Mouse (Mus musculus) ES-Bruce4 (cell line): ENCODE results near the gene Narfl. TPM values are rescaled to one million over a fixed set of nuclear protein-coding genes. Genes with fewer than 3 reads are reported as not detected.
"Not testable (repeated sequence)": the region's sequence is repeated elsewhere in the genome, so short reads cannot be mapped to it uniquely, and the experiment has no call there.

Source experiments
- H3K27ac ChIP-seq: 2 replicates; pipeline ENCODE4 v1.5.1; 2012; ENCODE audit warnings: low read length, inconsistent platforms; ENCODE audit not compliant: insufficient read depth
- H3K27me3 ChIP-seq: 2 replicates; pipeline ENCODE4 v1.6.1; 2012; ENCODE audit warnings: mild to moderate bottlenecking, low read length, inconsistent platforms; ENCODE audit not compliant: control insufficient read depth, poor library complexity, insufficient read depth, severe bottlenecking
- H3K36me3 ChIP-seq: 2 replicates; pipeline ENCODE4 v1.6.1; 2012; ENCODE audit warnings: inconsistent platforms, mild to moderate bottlenecking, low read length, moderate library complexity; ENCODE audit not compliant: control insufficient read depth, poor library complexity, insufficient read depth, severe bottlenecking
- H3K4me1 ChIP-seq: one replicate; pipeline ENCODE4 v1.8.1; 2011; ENCODE audit warnings: low read length; ENCODE audit not compliant: control insufficient read depth, insufficient read depth
- H3K4me3 ChIP-seq: 2 replicates; pipeline ENCODE4 v1.5.1; 2011; ENCODE audit warnings: low read depth, mild to moderate bottlenecking, low read length
- H3K9ac ChIP-seq: 2 replicates; pipeline ENCODE4 v1.6.1; 2012; ENCODE audit warnings: low read depth, mild to moderate bottlenecking, inconsistent platforms; ENCODE audit not compliant: poor library complexity, severe bottlenecking
- H3K9me3 ChIP-seq: replicated peaks from 2 replicates; pipeline ENCODE4 v1.6.1; 2012; ENCODE audit warnings: mild to moderate bottlenecking, low read length, inconsistent platforms; ENCODE audit not compliant: control insufficient read depth, poor library complexity, insufficient read depth, severe bottlenecking
- CTCF ChIP-seq: IDR thresholded peaks from one replicate; pipeline ENCODE4 v1.8.1; 2011; ENCODE audit warnings: low read depth, low read length
- EP300 ChIP-seq: IDR thresholded peaks from 2 replicates; pipeline ENCODE4 v1.6.1; 2011; ENCODE audit warnings: low read depth, low read length; ENCODE audit not compliant: insufficient read depth
- POLR2A ChIP-seq: IDR thresholded peaks from one replicate; pipeline ENCODE4 v1.8.1; 2011; ENCODE audit warnings: low read length; ENCODE audit not compliant: insufficient read depth
- polyA plus RNA-seq: library from polyadenylated mRNA; stranded (reverse); fragments of >200 nt; gene quantifications from 2 replicates; pipeline ENCODE4 v1.2.4, GENCODE M21; 2011; ENCODE audit warnings: low read depth; ENCODE audit not compliant: missing spikeins, insufficient read depth, insufficient read length

Gene Narfl
- polyA plus RNA-seq, 1 experiment = 21.3 TPM

DNA sequence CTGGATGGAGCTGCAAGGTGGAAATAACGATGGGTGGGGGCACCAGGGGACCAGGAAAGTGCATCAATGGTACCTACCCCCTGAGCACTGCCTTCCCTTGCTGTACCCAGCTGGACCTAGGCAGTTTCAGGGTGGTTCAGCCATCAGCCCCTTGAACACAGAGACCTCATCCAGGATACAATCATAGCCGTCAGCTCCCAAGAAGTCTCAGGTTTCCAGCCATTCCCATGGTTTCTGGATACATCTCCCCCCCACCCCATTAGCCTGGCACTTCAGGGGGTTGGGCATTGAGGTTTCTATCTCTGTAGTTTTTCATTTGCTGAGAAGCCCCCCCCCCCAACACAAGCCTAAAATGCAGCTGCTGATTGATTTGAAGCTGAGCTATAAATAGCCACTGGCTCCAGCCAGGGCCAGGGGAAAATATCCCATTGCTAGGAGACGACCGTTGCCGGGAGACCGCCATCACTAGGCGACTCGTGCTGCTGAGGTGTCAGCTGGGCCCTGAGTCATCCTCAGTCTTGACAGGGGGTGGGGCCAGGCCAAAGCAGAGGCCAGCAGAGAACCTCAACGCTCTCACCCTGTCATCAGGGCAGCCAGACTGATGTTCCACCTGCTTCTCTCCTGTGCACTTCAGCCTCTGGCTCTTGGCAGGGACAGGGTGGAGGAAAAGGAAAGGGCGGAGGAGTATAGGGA lies 29.4 kb downstream of the Narfl start:
- H3K27me3 ChIP-seq = no peaks in the 10 kb centered on the region
- H3K9ac ChIP-seq = no peak overlapping the region
- no peak overlapping the region for H3K27ac ChIP-seq
- TF ChIP-seq CTCF (no peak), EP300 (no peak)
- H3K4me1 ChIP-seq = no peaks in the 10 kb centered on the region
- no peak overlapping the region for H3K4me3 ChIP-seq
- no peaks in the 10 kb centered on the region for H3K36me3 ChIP-seq
- no peaks in the 10 kb centered on the region for H3K9me3 ChIP-seq

DNA sequence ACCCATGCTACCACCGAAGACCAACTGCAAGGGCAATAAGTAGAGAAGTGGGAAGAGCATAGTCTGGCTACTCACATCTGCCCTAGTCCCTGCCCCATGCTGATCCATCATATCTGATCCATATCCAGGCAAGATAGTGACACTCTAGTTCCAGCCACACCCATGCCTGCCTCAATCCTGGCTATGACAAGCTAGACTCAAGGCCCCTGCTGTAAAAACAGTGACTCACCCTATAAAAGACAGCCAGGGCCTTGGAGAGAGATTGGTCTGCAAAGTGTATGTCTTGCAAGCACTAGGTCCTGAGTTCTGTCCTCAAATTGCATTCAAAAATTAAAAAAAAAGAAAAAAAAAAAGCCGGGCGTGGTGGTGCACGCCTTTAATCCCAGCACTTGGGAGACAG lies 32.9 kb downstream of the Narfl start:
- no peaks in the 10 kb centered on the region for H3K9me3 ChIP-seq
- H3K27me3 ChIP-seq = no peaks in the 10 kb centered on the region
- no peaks in the 10 kb centered on the region for H3K36me3 ChIP-seq
- H3K27ac ChIP-seq = no peak overlapping the region
- TF ChIP-seq CTCF = no peak
- no peak for TF ChIP-seq POLR2A
- TF ChIP-seq EP300 = no peak
- no peak overlapping the region for H3K4me3 ChIP-seq
- H3K9ac ChIP-seq = no peak overlapping the region
- H3K4me1 ChIP-seq = no peaks in the 10 kb centered on the region

DNA sequence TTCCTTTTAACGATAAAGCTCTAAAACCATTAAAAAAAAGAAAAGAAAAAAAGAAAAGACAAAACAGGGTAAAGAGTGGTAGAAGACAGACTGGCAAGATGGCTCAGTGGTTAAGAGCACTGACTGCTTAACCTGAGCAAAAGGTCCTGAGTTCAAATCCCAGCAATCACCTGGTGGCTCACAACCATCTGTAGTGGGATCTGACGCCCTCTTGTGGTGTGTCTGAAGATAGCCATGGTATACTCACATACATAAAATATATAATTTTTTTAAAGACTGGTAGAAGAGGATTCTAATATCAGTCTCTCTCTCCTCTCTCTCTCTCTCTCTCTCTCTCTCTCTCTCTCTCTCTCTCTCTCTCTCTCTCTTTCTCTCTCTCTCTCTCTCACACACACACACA lies 33.9 kb downstream of the Narfl start:
- H3K9me3 ChIP-seq, H3K4me3 ChIP-seq, H3K36me3 ChIP-seq, H3K9ac ChIP-seq, H3K4me1 ChIP-seq, H3K27ac ChIP-seq, H3K27me3 ChIP-seq: not testable (repeated sequence)

DNA sequence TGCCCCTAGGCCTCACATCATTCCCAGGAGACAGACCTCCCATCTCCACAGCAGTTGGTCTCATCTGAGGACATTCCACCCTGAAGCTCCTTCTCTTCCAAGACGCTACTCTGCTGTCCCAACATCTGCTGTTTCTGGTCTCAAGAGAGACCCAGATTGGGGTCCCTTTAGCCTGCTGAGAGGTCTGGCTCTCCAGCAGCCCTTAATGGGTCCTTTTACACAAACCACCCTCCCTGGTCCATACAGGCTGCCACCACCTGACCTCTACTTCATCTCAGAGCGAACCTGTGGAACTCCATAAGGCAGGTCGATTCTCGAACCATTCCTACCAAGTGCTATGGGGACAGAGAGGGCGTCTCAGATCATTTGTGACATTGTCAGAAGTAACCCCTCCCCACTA lies 34.5 kb downstream of the Narfl start:
- no peak overlapping the region for H3K27ac ChIP-seq
- H3K9me3 ChIP-seq = no peaks in the 10 kb centered on the region
- H3K27me3 ChIP-seq = no peaks in the 10 kb centered on the region
- H3K4me3 ChIP-seq = no peak overlapping the region
- peak overlapping the region; percentile 73; the same call in 1 of the 2 replicates for H3K9ac ChIP-seq
- no peaks in the 10 kb centered on the region for H3K4me1 ChIP-seq
- H3K36me3 ChIP-seq = no peaks in the 10 kb centered on the region
- no peak for TF ChIP-seq EP300
- no peak for TF ChIP-seq CTCF

DNA sequence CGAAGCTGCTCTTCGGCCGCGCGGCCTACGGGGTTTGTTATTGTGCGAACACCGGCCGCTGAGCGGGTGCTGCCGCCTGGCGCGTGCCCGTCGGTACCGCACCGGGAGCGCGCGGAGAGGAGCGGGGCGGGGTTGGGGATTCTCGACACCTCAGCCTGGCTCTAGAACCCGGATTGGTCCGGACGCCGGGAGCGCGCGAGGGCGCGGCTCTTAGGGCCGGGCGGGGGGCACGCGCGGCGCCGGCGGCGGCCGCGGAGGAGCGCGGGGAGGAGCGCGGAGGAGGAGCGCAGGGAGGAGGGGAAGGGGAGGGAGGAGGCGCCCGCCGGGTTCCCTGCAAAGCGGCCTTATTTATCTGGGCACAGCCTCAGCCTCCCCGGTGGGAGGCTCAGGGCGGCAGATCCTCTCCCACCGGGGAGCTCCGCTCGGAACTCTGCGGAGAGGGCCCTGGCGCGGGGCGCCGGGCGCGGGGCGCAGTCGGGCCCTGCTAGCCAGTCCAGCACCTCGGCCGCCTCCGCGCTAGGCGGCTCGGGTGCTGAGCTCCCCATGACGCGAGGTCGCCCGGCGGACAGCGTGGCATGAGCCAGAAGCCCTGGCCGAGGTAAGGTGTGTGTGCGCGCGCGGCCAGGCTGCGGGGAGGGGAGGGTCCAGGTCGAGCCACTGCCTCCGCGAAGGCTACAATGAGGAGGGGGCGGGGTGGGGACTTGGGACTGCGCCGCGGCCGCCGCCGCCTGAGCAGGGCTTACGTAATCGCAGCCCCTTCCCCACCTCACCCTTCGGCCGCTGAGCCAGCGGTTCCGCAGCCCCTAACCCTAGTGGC lies 35.4 kb downstream of the Narfl start, which contains the start of gene Fbxl16:
TSS of gene Fbxl16 (plus strand) at position 297 of the 817 bp plus-strand sequence.
- TF ChIP-seq EP300 (peak; percentile 19; the same call in 1 of the 2 replicates), POLR2A (no peak), CTCF (no peak)
- H3K9me3 ChIP-seq = no peaks in the 10 kb centered on the region
- peak within 1 kb of the TSS; percentile 73 for H3K9ac ChIP-seq
- peak within 1 kb of the TSS; percentile 84 for H3K4me3 ChIP-seq
- H3K27me3 ChIP-seq = no peaks in the 10 kb centered on the region
- H3K36me3 ChIP-seq = no peaks in the 10 kb centered on the region
- H3K4me1 ChIP-seq = no peaks in the 10 kb centered on the region
- no peak within 1 kb of the TSS for H3K27ac ChIP-seq

DNA sequence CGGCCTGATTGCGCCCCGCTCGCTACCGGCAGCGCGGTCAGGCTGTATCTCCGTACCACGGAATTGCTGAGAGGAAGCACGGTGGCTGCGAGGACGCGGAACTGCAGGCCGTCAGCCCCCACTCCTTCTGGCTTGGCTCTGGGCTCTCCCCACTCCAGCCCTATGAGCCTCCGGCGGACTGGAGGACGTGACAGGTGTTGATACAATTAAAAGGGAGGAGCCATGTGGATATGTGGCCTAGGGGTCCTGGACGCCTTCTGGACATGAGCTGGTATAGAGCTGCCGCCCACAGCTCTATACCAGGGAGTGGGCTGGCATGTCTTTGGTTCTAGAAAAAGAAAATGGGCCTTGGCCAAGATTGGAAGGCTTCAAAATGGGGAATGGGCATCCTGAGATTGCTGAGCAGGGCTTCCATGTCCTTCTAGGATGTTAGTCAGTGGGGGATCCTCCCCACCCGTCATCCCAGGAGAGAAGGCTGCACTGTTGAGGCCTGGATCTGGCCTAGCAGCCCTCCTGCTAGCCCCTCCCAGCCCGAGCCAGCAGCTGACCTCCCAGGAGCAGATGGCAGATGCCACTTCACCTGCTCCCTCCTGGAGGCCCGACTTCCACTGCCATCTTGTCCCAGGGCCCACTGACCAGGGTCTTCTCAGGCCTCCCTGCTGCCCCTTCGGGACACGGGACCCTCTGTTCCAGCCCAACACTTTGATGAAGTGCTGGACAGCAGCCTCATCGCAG lies 36.2 kb downstream of the Narfl start:
- Histone ChIP-seq H3K9ac (peak overlapping the region; percentile 73), H3K4me1 (no peaks in the 10 kb centered on the region), H3K27ac (no peak overlapping the region), H3K36me3 (no peaks in the 10 kb centered on the region), H3K27me3 (no peaks in the 10 kb centered on the region), H3K9me3 (no peaks in the 10 kb centered on the region), H3K4me3 (peak overlapping the region; percentile 84)
- TF ChIP-seq POLR2A (no peak), EP300 (no peak), CTCF (no peak)
